Mouse (Mus musculus) neural tube, embryonic 14.5 days (tissue): ENCODE results near the gene Adamts9. TPM values are rescaled to one million over a fixed set of nuclear protein-coding genes. Genes with fewer than 3 reads are reported as not detected.

Experiments used
- ATAC-seq: fragments of 200-750 bp; cut with Nextera tagmentation; 2 replicates; pipeline ENCODE4 v1.8.0; 2017; ENCODE audit warnings: low read depth, mild to moderate bottlenecking, moderate TSS enrichment, moderate library complexity
- H3K27ac ChIP-seq: fragments of 300-500 bp; sonication (generic); 2 replicates; pipeline ENCODE4 v1.5.1; 2014; ENCODE audit warnings: low read depth, mild to moderate bottlenecking, control low read depth, low read length, moderate library complexity, mixed read lengths
- H3K27me3 ChIP-seq: fragments of 300-500 bp; sonication (generic); 2 replicates; pipeline ENCODE4 v1.6.1; 2014; ENCODE audit warnings: low read length; ENCODE audit not compliant: control insufficient read depth, insufficient read depth
- H3K36me3 ChIP-seq: fragments of 300-500 bp; sonication (generic); 2 replicates; pipeline ENCODE4 v1.6.1; 2014; ENCODE audit warnings: low read length, mixed read lengths; ENCODE audit not compliant: control insufficient read depth, insufficient read depth
- H3K4me1 ChIP-seq: fragments of 300-500 bp; sonication (generic); 2 replicates; pipeline ENCODE4 v1.6.1; 2014; ENCODE audit warnings: low read length; ENCODE audit not compliant: control insufficient read depth, insufficient read depth
- H3K4me2 ChIP-seq: fragments of 300-500 bp; sonication (generic); 2 replicates; pipeline ENCODE4 v1.6.1; 2014; ENCODE audit warnings: mild to moderate bottlenecking, low read depth, low read length, control low read depth
- H3K4me3 ChIP-seq: fragments of 300-500 bp; sonication (generic); 2 replicates; pipeline ENCODE4 v1.5.1; 2014; ENCODE audit warnings: low read depth, low read length, control low read depth, mixed read lengths
- H3K9ac ChIP-seq: fragments of 300-500 bp; sonication (generic); replicated peaks from 2 replicates; pipeline ENCODE4 v1.6.1; 2014; ENCODE audit warnings: low read depth, mild to moderate bottlenecking, control low read depth, low read length, mixed read lengths
- H3K9me3 ChIP-seq: fragments of 300-500 bp; sonication (generic); 2 replicates; pipeline ENCODE4 v1.6.1; 2016; ENCODE audit warnings: low read length; ENCODE audit not compliant: control insufficient read depth
- WGBS: fragments of 180-500 bp; shearing (Covaris S2); extraction: QIAGEN DNeasy Blood & Tissue Kit; methylation state at CpG from one replicate; pipeline ENCODE4 v1.1.7; 2014; 5-methylcytosine and 5-hydroxymethylcytosine counted together
- polyA plus RNA-seq: library from polyadenylated mRNA; unstranded; fragments of >200 nt; fragmentation: Nextera tagmentation; extraction: Ambion mirVana; gene quantifications from 2 replicates; pipeline ENCODE4 v1.2.1, GENCODE M21; 2014

Gene Adamts9
- polyA plus RNA-seq, 1 experiment from 2014 or later = 1.5 TPM

DNA sequence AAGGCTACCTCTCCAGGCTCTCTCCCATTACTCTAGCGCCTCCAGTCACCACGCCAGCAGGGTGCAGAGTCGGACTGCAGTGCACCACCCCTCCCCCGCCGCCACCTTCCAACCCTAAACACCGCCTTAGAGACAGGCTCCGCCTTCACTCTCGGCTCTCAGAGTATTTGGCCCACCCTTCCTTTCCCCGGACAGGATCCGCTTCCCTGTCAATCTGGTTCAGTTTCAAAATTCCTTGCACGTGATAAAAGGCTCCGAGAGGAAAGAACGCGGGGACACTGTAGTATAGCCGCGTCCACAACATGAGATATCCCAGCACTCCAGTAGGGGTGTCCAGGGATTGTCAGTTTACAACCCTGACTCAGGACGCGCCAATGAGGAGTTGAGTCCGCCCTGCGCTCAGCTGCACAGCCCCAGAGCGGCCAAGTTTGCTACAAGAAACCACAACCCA, 2.0 kb downstream of the Adamts9 start:
- peak; percentile 72; the same call in 1 of the 2 replicates for ATAC-seq
- H3K27ac ChIP-seq = no peak overlapping the region
- under 1% methylated on average over 21 of the region's 21 CpGs for WGBS
- H3K9me3 ChIP-seq = no peaks in the 10 kb centered on the region
- H3K36me3 ChIP-seq = no peaks in the 10 kb centered on the region
- no peak overlapping the region for H3K9ac ChIP-seq
- peaks cover 24% of the 10 kb centered on the region for H3K4me1 ChIP-seq
- H3K4me3 ChIP-seq = peak overlapping the region; percentile 49
- H3K4me2 ChIP-seq = peak overlapping the region; percentile 95
- peaks cover 26% of the 10 kb centered on the region for H3K27me3 ChIP-seq

- Histone ChIP-seq H3K9ac (no peak overlapping the region), H3K9me3 (no peaks in the 10 kb centered on the region), H3K27ac (no peak overlapping the region), H3K27me3 (peaks cover 26% of the 10 kb centered on the region), H3K4me1 (peaks cover 24% of the 10 kb centered on the region), H3K36me3 (no peaks in the 10 kb centered on the region), H3K4me2 (peak overlapping the region; percentile 95), H3K4me3 (peak overlapping the region; percentile 49)
- ATAC-seq = no peak
- 2% methylated on average over 37 of the region's 37 CpGs for WGBS
Observed at GRCm38 (mm10) chr6:92940191-92941131, 2.8 kb downstream of the Adamts9 start.

DNA sequence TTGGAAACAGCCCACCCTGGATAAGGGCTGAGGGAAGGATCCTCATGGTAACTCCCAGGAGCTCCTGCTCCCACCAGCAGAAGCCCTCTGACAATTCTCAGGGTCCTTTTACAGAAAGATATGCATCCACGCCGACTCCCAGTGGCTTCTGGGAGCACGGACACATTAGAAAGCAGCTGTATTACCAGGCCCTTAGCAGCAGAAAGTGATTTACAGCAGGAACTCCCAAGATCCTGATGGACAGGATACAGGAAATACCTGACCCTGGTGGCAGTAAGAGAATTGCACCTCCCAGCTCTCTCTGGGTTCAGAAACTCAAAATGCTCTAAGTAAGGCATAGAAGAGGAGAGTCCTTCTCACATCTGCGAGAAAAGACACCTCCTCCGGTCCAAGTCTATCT, 15.0 kb downstream of the Adamts9 start:
- no peaks in the 10 kb centered on the region for H3K4me1 ChIP-seq
- no peak overlapping the region for H3K9ac ChIP-seq
- no peak for ATAC-seq
- no peak overlapping the region for H3K27ac ChIP-seq
- no peak overlapping the region for H3K4me2 ChIP-seq
- H3K36me3 ChIP-seq = no peaks in the 10 kb centered on the region
- WGBS = 85% methylated on average over 5 of the region's 5 CpGs
- H3K27me3 ChIP-seq = no peaks in the 10 kb centered on the region
- no peaks in the 10 kb centered on the region for H3K9me3 ChIP-seq
- no peak overlapping the region for H3K4me3 ChIP-seq

DNA sequence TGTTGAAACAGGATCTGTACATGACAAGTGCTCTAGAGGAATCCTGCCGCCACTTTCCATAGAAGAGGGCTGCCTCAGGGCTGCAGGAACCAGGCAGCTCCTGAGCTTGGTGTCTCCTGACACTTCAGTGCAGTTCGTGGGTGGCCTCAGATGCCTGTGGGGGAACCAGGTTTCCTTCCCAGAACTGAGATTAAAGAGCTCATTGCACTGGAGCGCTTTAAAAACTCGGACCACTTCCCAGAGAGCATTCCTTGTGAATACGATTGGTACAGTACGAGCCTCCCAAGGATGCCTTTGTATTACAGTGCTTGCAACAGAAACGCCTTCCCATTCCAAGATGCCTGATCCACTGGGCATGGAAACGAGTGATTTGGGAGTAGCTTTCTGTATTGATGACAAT, 18.8 kb downstream of the Adamts9 start:
- no peaks in the 10 kb centered on the region for H3K9me3 ChIP-seq
- H3K36me3 ChIP-seq = no peaks in the 10 kb centered on the region
- H3K9ac ChIP-seq = no peak overlapping the region
- no peaks in the 10 kb centered on the region for H3K27me3 ChIP-seq
- no peak overlapping the region for H3K4me2 ChIP-seq
- ATAC-seq = no peak
- no peak overlapping the region for H3K27ac ChIP-seq
- H3K4me1 ChIP-seq = no peaks in the 10 kb centered on the region
- WGBS = 70% methylated on average over 8 of the region's 8 CpGs
- H3K4me3 ChIP-seq = no peak overlapping the region

GRCm38 (mm10) chr6:92921843-92922242, 21.4 kb downstream of the Adamts9 start:
- ATAC-seq = no peak
- Histone ChIP-seq H3K9ac (no peak overlapping the region), H3K27me3 (no peaks in the 10 kb centered on the region), H3K4me2 (no peak overlapping the region), H3K36me3 (no peaks in the 10 kb centered on the region), H3K9me3 (no peaks in the 10 kb centered on the region), H3K4me3 (no peak overlapping the region), H3K4me1 (no peaks in the 10 kb centered on the region), H3K27ac (no peak overlapping the region)
- WGBS = 64% methylated on average over 4 of the region's 4 CpGs

DNA sequence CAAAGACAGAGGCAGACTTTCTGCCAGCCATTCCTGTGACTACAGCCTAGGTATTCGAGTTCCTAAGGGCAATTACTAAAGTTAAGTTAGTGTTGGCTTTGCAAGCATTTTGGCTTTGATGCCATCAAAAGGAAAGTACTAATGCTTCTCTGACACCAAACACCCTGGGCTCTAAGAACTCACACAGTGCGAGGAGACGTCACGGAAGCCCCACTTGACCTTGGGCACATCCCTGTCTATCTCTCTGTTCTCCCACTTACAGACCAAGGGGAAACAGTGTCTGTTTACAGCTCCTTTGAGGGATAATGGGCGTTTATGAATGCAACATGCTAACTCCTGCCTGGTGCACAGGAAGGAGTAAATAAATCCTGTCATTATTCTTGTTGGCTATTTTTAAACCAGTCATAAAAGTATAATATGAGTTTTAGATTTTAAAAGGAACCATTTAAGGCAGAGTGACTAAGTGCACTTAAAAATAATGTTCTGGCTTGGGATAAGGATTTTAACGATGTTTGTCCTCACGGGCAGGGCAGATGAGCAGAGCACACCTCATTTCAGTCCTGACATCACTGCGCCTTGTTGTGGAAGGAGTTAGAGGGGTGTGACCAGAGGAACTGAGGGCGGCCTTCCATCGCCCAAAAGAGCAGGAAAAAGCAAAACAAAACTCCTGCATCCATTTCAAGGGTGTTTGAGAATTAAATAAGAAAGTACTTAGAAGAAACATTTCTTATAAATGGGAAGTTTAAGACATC, 22.2 kb downstream of the Adamts9 start:
- H3K9me3 ChIP-seq = no peaks in the 10 kb centered on the region
- no peaks in the 10 kb centered on the region for H3K27me3 ChIP-seq
- WGBS = 69% methylated on average over 10 of the region's 10 CpGs
- H3K27ac ChIP-seq = no peak overlapping the region
- no peak overlapping the region for H3K4me3 ChIP-seq
- H3K4me2 ChIP-seq = no peak overlapping the region
- H3K4me1 ChIP-seq = no peaks in the 10 kb centered on the region
- no peak overlapping the region for H3K9ac ChIP-seq
- ATAC-seq = no peak
- no peaks in the 10 kb centered on the region for H3K36me3 ChIP-seq

GRCm38 (mm10) chr6:92910611-92911010, 32.7 kb downstream of the Adamts9 start:
- Histone ChIP-seq H3K9me3 (no peaks in the 10 kb centered on the region), H3K27ac (no peak overlapping the region), H3K27me3 (no peaks in the 10 kb centered on the region), H3K4me1 (no peaks in the 10 kb centered on the region), H3K4me3 (no peak overlapping the region), H3K4me2 (no peak overlapping the region), H3K9ac (no peak overlapping the region), H3K36me3 (no peaks in the 10 kb centered on the region)
- ATAC-seq = no peak
- 83% methylated on average over 3 of the region's 3 CpGs for WGBS

- no peaks in the 10 kb centered on the region for H3K36me3 ChIP-seq
- no peak overlapping the region for H3K4me3 ChIP-seq
- ATAC-seq = no peak
- WGBS = 37% methylated on average over 8 of the region's 8 CpGs
- no peak overlapping the region for H3K4me2 ChIP-seq
- H3K9me3 ChIP-seq = no peaks in the 10 kb centered on the region
- H3K27ac ChIP-seq = no peak overlapping the region
- no peak overlapping the region for H3K9ac ChIP-seq
- no peaks in the 10 kb centered on the region for H3K27me3 ChIP-seq
- H3K4me1 ChIP-seq = no peaks in the 10 kb centered on the region
Observed at GRCm38 (mm10) chr6:92909361-92909760, 33.9 kb downstream of the Adamts9 start.

DNA sequence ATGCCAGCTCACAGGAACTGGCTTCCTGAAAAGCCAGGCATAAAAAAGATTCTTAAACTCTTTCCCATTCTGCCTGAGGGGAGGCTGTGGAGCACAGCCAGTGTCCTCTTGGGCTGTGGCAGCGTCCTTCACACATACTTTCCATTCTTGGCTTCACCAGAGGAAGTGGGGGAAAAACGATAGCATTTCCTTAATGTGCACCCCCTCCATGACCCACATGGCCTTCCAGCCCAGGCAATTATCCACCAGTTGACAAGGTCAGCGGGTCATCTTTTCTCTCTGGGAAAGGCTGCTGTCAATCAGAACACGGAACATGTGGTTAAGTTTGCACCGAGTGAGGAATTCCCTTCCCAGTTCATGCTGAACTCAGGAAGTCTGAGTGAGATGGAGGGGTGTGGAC, 37.4 kb downstream of the Adamts9 start:
- no peak overlapping the region for H3K27ac ChIP-seq
- H3K9me3 ChIP-seq = no peaks in the 10 kb centered on the region
- H3K4me2 ChIP-seq = no peak overlapping the region
- H3K4me3 ChIP-seq = no peak overlapping the region
- H3K9ac ChIP-seq = no peak overlapping the region
- ATAC-seq = no peak
- WGBS = 45% methylated on average over 5 of the region's 5 CpGs
- no peaks in the 10 kb centered on the region for H3K36me3 ChIP-seq
- H3K27me3 ChIP-seq = no peaks in the 10 kb centered on the region
- H3K4me1 ChIP-seq = no peaks in the 10 kb centered on the region
